Mouse (Mus musculus): Measurements from ENCODE around the gene Axdnd1. TPM values are rescaled to one million over a fixed set of nuclear protein-coding genes. Genes with fewer than 3 reads are reported as not detected.

Gene Axdnd1
- polyA plus RNA-seq (2015; fragmentation: Nextera tagmentation; extraction: Ambion mirVana), result 0.08 and 0.21 TPM in 2 replicates

GRCm38 (mm10) chr1:156420671-156421297, at the start of gene Axdnd1:
Gene Axdnd1 (minus strand): TSS chr1:156421159.
- H3K27ac ChIP-seq (ENCODE audit: low read length), result peak within 1 kb of the TSS; percentile 83
- peaks cover 9% of the 10 kb centered on the region for H3K4me1 ChIP-seq (ENCODE audit: control insufficient read depth, low read depth, low read length)
- H3K4me3 ChIP-seq (ENCODE audit: low read depth, low read length), result peak within 1 kb of the TSS; percentile 73
- no peaks in the 10 kb centered on the region for H3K27me3 ChIP-seq (ENCODE audit: control insufficient read depth, insufficient read depth, low read depth, low read length)
- peak within 1 kb of the TSS; percentile 63 for H3K9ac ChIP-seq (ENCODE audit: low read depth, low read length)
- WGBS (ENCODE audit: insufficient replicate concordance), result under 1% methylated on average over 44 of the region's 44 CpGs
- peak; percentile 97 for ATAC-seq (ENCODE audit: low read depth)
- peak within 1 kb of the TSS; percentile 77 for H3K4me2 ChIP-seq (ENCODE audit: low read depth, low read length)
- H3K36me3 ChIP-seq (ENCODE audit: control insufficient read depth, insufficient read depth), result no peaks in the 10 kb centered on the region
- H3K9me3 ChIP-seq (replicated peaks; ENCODE audit: control insufficient read depth, low read length), result no peaks in the 10 kb centered on the region

DNA sequence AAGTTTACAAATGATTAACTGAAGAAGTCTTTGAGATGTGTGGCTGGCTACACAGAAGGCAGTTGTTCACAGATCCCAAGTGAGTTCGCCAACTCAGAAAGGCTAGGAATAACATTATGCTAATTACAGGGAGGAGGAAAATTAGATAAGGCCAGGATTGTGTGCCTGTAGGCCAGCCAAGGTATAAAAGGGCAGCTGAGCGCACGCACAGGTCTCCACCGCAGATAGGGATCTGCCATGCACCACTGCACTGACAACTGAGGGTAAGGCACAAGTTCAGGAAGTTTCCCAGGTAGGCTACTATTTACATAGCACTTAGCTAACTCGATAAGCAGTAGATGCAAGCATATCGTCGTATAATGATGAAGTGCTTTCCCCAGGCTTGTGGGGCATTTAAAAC, 49.6 kb upstream of the Axdnd1 start:
- H3K4me3 ChIP-seq (ENCODE audit: low read depth, low read length), result no peak overlapping the region; the same call in 1 of the 2 replicates
- 57% methylated on average over 7 of the region's 7 CpGs for WGBS (ENCODE audit: insufficient replicate concordance)
- peak overlapping the region; percentile 12; the same call in 1 of the 2 replicates for H3K4me2 ChIP-seq (ENCODE audit: low read depth, low read length)
- H3K36me3 ChIP-seq (ENCODE audit: control insufficient read depth, insufficient read depth), result peaks cover 8% of the 10 kb centered on the region
- peaks cover 4% of the 10 kb centered on the region for H3K4me1 ChIP-seq (ENCODE audit: control insufficient read depth, low read depth, low read length)
- ATAC-seq (ENCODE audit: low read depth), result peak; percentile 50
- peaks cover 4% of the 10 kb centered on the region; the same call in 1 of the 2 replicates for H3K27me3 ChIP-seq (ENCODE audit: control insufficient read depth, insufficient read depth, low read depth, low read length)
- H3K9me3 ChIP-seq (replicated peaks; ENCODE audit: control insufficient read depth, low read length), result no peaks in the 10 kb centered on the region; the same call in 1 of the 2 replicates
- peak overlapping the region; percentile 60 for H3K27ac ChIP-seq (ENCODE audit: low read length)
- H3K9ac ChIP-seq (ENCODE audit: low read depth, low read length), result no peak overlapping the region

GRCm38 (mm10) chr1:156468576-156468975, 47.6 kb upstream of the Axdnd1 start:
- no peak overlapping the region for H3K9ac ChIP-seq (ENCODE audit: low read depth, low read length)
- H3K4me1 ChIP-seq (ENCODE audit: control insufficient read depth, low read depth, low read length), result peaks cover 4% of the 10 kb centered on the region
- H3K4me3 ChIP-seq (ENCODE audit: low read depth, low read length), result no peak overlapping the region
- no peak overlapping the region for H3K4me2 ChIP-seq (ENCODE audit: low read depth, low read length)
- WGBS (ENCODE audit: insufficient replicate concordance), result 54% methylated on average over 3 of the region's 3 CpGs
- H3K27ac ChIP-seq (ENCODE audit: low read length), result no peak overlapping the region
- no peaks in the 10 kb centered on the region for H3K27me3 ChIP-seq (ENCODE audit: control insufficient read depth, insufficient read depth, low read depth, low read length)
- H3K36me3 ChIP-seq (ENCODE audit: control insufficient read depth, insufficient read depth), result peaks cover 8% of the 10 kb centered on the region
- H3K9me3 ChIP-seq (replicated peaks; ENCODE audit: control insufficient read depth, low read length), result no peaks in the 10 kb centered on the region; the same call in 1 of the 2 replicates
- ATAC-seq (ENCODE audit: low read depth), result no peak

DNA sequence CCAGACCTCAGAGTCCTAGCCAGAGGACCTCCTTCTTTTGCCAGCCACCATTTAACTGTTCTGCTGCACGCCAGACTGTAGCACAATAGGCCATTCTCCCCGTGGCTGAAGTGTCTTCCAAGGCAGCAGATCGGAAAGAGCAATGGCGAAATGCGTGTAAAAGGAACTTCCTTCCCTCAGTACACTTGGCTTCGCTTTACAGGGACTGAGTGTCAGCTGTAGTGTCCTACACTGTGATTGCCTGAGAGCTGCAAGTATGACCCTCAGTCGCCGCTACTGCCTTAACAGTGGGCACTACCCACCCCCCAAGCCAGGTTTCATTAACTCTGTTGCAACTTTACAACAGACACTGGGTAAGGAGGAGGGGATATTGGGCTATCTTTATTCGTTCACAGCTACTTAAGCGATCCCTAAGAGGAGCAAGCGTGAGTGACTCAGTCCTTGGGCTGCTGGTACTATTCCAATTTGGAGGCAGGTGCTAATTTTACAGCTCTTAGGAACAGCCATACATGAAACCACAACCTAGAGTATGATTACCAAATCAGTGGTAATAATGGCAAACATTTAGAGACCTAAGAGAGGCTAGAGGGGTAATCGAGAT, 46.8 kb upstream of the Axdnd1 start:
- Histone ChIP-seq H3K36me3 (ENCODE audit: control insufficient read depth, insufficient read depth) (peaks cover 8% of the 10 kb centered on the region), H3K4me3 (ENCODE audit: low read depth, low read length) (no peak overlapping the region), H3K27ac (ENCODE audit: low read length) (no peak overlapping the region), H3K27me3 (ENCODE audit: control insufficient read depth, insufficient read depth, low read depth, low read length) (no peaks in the 10 kb centered on the region), H3K4me2 (ENCODE audit: low read depth, low read length) (no peak overlapping the region), H3K9ac (ENCODE audit: low read depth, low read length) (no peak overlapping the region), H3K4me1 (ENCODE audit: control insufficient read depth, low read depth, low read length) (peaks cover 5% of the 10 kb centered on the region), H3K9me3 (replicated peaks; ENCODE audit: control insufficient read depth, low read length) (no peaks in the 10 kb centered on the region; the same call in 1 of the 2 replicates)
- no peak for ATAC-seq (ENCODE audit: low read depth)
- WGBS (ENCODE audit: insufficient replicate concordance), result 58% methylated on average over 12 of the region's 12 CpGs

GRCm38 (mm10) chr1:156464963-156465362, 44.0 kb upstream of the Axdnd1 start:
- 67% methylated on average over 9 of the region's 9 CpGs for WGBS (ENCODE audit: insufficient replicate concordance)
- no peak overlapping the region for H3K9ac ChIP-seq (ENCODE audit: low read depth, low read length)
- H3K27ac ChIP-seq (ENCODE audit: low read length), result no peak overlapping the region
- H3K36me3 ChIP-seq (ENCODE audit: control insufficient read depth, insufficient read depth), result peaks cover 8% of the 10 kb centered on the region
- H3K27me3 ChIP-seq (ENCODE audit: control insufficient read depth, insufficient read depth, low read depth, low read length), result no peaks in the 10 kb centered on the region
- peaks cover 11% of the 10 kb centered on the region for H3K4me1 ChIP-seq (ENCODE audit: control insufficient read depth, low read depth, low read length)
- no peak overlapping the region for H3K4me2 ChIP-seq (ENCODE audit: low read depth, low read length)
- ATAC-seq (ENCODE audit: low read depth), result no peak
- no peaks in the 10 kb centered on the region; the same call in 1 of the 2 replicates for H3K9me3 ChIP-seq (replicated peaks; ENCODE audit: control insufficient read depth, low read length)
- H3K4me3 ChIP-seq (ENCODE audit: low read depth, low read length), result no peak overlapping the region

DNA sequence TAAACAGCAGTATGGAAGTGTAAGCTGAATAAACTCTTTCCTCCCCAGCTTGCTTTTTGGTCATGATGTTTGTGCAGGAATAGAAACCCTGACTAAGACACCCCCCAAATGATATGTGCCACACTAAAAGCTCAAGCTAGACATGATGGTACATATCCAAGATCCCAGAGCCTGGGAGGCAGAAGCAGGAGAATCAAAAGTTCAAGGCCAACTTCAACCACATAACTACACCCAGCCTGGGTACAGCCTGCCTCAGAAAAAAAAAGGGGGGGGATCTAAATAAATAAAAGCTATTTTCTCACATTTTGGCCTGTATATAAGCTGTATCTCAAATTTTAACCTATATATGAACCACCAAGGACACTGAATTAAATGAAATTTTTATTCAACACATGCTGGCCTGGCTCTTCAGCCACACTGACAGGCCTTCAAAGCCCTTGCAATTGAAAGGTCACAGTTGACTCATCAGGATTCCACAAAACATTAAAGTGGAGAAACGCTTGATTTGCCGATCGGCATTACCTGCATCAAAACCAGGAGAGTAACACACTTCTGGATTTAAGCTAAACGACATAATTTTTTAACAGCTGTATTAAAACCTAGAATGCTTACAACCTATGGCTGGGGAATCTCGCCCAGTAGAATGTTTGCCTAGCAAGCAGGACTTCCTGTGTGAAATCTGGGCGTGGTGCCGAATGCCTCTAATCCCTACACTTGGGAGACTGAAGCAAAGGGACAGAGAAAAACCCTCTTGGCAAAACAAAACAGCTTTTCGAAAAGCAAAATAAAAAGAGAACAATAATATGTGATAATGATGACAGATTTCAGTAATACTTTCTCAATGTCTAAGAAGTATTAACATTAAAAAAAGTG, 43.3 kb upstream of the Axdnd1 start:
- Histone ChIP-seq H3K9ac (ENCODE audit: low read depth, low read length) (no peak overlapping the region), H3K4me3 (ENCODE audit: low read depth, low read length) (no peak overlapping the region), H3K4me2 (ENCODE audit: low read depth, low read length) (no peak overlapping the region), H3K27ac (ENCODE audit: low read length) (no peak overlapping the region), H3K27me3 (ENCODE audit: control insufficient read depth, insufficient read depth, low read depth, low read length) (no peaks in the 10 kb centered on the region), H3K36me3 (ENCODE audit: control insufficient read depth, insufficient read depth) (peaks cover 8% of the 10 kb centered on the region), H3K9me3 (replicated peaks; ENCODE audit: control insufficient read depth, low read length) (no peaks in the 10 kb centered on the region; the same call in 1 of the 2 replicates), H3K4me1 (ENCODE audit: control insufficient read depth, low read depth, low read length) (peaks cover 10% of the 10 kb centered on the region)
- ATAC-seq (ENCODE audit: low read depth), result no peak
- WGBS (ENCODE audit: insufficient replicate concordance), result 64% methylated on average over 8 of the region's 8 CpGs

- no peak overlapping the region for H3K4me2 ChIP-seq (ENCODE audit: low read depth, low read length)
These were observed 41.5 kb upstream of the Axdnd1 start for GRCm38 (mm10) chr1:156462273-156462991.

DNA sequence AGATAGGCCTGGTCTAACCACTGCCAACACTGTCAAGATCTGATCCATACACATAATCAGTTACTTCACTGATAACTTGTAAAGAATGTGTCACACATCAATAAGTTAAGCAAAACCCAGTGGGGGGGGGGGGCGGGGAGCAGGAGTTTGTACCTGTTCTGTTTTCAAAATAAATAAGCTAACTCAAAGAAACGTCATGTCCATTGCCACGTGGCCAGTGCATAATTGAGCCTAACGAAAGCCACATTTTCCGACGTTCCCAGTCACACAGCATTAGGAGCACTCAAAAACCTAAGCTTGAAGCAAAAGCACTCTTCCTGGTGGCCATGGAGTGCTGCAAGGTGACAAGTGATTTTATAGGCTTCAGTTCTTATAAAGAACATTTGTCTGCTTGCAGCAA, 40.1 kb upstream of the Axdnd1 start:
- H3K27ac ChIP-seq (ENCODE audit: low read length), result no peak overlapping the region
- H3K4me3 ChIP-seq (ENCODE audit: low read depth, low read length), result no peak overlapping the region
- H3K9me3 ChIP-seq (replicated peaks; ENCODE audit: control insufficient read depth, low read length), result no peaks in the 10 kb centered on the region
- peaks cover 14% of the 10 kb centered on the region for H3K4me1 ChIP-seq (ENCODE audit: control insufficient read depth, low read depth, low read length)
- H3K27me3 ChIP-seq (ENCODE audit: control insufficient read depth, insufficient read depth, low read depth, low read length), result no peaks in the 10 kb centered on the region
- H3K36me3 ChIP-seq (ENCODE audit: control insufficient read depth, insufficient read depth), result peaks cover 3% of the 10 kb centered on the region
- ATAC-seq (ENCODE audit: low read depth), result no peak
- no peak overlapping the region for H3K9ac ChIP-seq (ENCODE audit: low read depth, low read length)
- 68% methylated on average over 6 of the region's 6 CpGs for WGBS (ENCODE audit: insufficient replicate concordance)
- no peak overlapping the region for H3K4me2 ChIP-seq (ENCODE audit: low read depth, low read length)

More at GRCm38 (mm10) chr1:156462273-156462991, 41.5 kb upstream of the Axdnd1 start:
- peak overlapping the region; percentile 39; the same call in 1 of the 2 replicates for H3K27ac ChIP-seq (ENCODE audit: low read length)
- H3K4me3 ChIP-seq (ENCODE audit: low read depth, low read length), result no peak overlapping the region
- no peaks in the 10 kb centered on the region for H3K27me3 ChIP-seq (ENCODE audit: control insufficient read depth, insufficient read depth, low read depth, low read length)
- no peaks in the 10 kb centered on the region; the same call in 1 of the 2 replicates for H3K9me3 ChIP-seq (replicated peaks; ENCODE audit: control insufficient read depth, low read length)
- no peak for ATAC-seq (ENCODE audit: low read depth)
- peaks cover 14% of the 10 kb centered on the region for H3K4me1 ChIP-seq (ENCODE audit: control insufficient read depth, low read depth, low read length)
- peaks cover 8% of the 10 kb centered on the region for H3K36me3 ChIP-seq (ENCODE audit: control insufficient read depth, insufficient read depth)
- no peak overlapping the region for H3K9ac ChIP-seq (ENCODE audit: low read depth, low read length)
- 25% methylated on average over 12 of the region's 12 CpGs for WGBS (ENCODE audit: insufficient replicate concordance)

Data from liver, embryonic 16.5 days (tissue).